Mouse (Mus musculus) intestine, embryonic 16.5 days (tissue): ENCODE data around the gene Gdi1. TPM values are rescaled to one million over a fixed set of nuclear protein-coding genes. Genes with fewer than 3 reads are reported as not detected.

Experiments
- microRNA-seq: library from miRNA; unstranded; fragments of <30 nt; microRNA quantifications from one replicate; pipeline ENCODE4, GENCODE M21; 2016
- polyA plus RNA-seq: library from polyadenylated mRNA; unstranded; fragments of >200 nt; fragmentation: Nextera tagmentation; extraction: Ambion mirVana; gene quantifications from 2 replicates; pipeline ENCODE4 v1.2.1, GENCODE M21; 2015

The Gdi1 gene
- polyA plus RNA-seq, 1 experiment from 2014 or later: 172 TPM

Small RNA genes lying within 50 kb of the gene (microRNA-seq; reads per million reads assigned to microRNA genes)
- 1.6 reads per million for gene Mir7091
- 1.1 reads per million for gene Mir7092

Other genes starting within 250 kb of the Gdi1 start
- not detected in 2 replicates for gene Opn1mw, start 177.5 kb upstream of the Gdi1 start, polyA plus RNA-seq
- gene Mecp2, start 169.6 kb upstream of the Gdi1 start, polyA plus RNA-seq: 10.0 and 10.1 TPM in 2 replicates
- not detected in 2 replicates for gene Tex28, start 137.2 kb upstream of the Gdi1 start, polyA plus RNA-seq
- gene Tktl1, start 127.7 kb upstream of the Gdi1 start, polyA plus RNA-seq: 0.05 TPM in 1 of 2 replicates, not detected in the other
- gene Flna, start 55.2 kb upstream of the Gdi1 start, polyA plus RNA-seq: 240 and 269 TPM in 2 replicates
- gene Emd, start 50.3 kb upstream of the Gdi1 start, polyA plus RNA-seq: 18.3 and 22.5 TPM in 2 replicates
- 822 and 863 TPM in 2 replicates for gene Rpl10, start 34.2 kb upstream of the Gdi1 start, polyA plus RNA-seq
- gene Taz, start 23.1 kb upstream of the Gdi1 start, polyA plus RNA-seq: 85.3 and 91.1 TPM in 2 replicates
- 12.4 and 14.5 TPM in 2 replicates for gene Dnase1l1, start 22.7 kb upstream of the Gdi1 start, polyA plus RNA-seq
- gene Atp6ap1, start 7.9 kb upstream of the Gdi1 start, polyA plus RNA-seq: 142 and 144 TPM in 2 replicates
- 67.5 and 69.8 TPM in 2 replicates for gene Fam50a, start 8.0 kb downstream of the Gdi1 start, polyA plus RNA-seq
- gene Plxna3, start 24.1 kb downstream of the Gdi1 start, polyA plus RNA-seq: 5.8 and 6.2 TPM in 2 replicates
- gene Lage3, start 48.6 kb downstream of the Gdi1 start, polyA plus RNA-seq: 81.3 and 84.4 TPM in 2 replicates
- 65.4 and 67.7 TPM in 2 replicates for gene Ubl4a, start 68.2 kb downstream of the Gdi1 start, polyA plus RNA-seq
- 16.9 and 17.6 TPM in 2 replicates for gene Slc10a3, start 68.4 kb downstream of the Gdi1 start, polyA plus RNA-seq
- 30.6 and 34.6 TPM in 2 replicates for gene Fam3a, start 88.3 kb downstream of the Gdi1 start, polyA plus RNA-seq
- 20.8 and 21.6 TPM in 2 replicates for gene Ikbkg, start 88.3 kb downstream of the Gdi1 start, polyA plus RNA-seq
- gene G6pdx, start 124.2 kb downstream of the Gdi1 start, polyA plus RNA-seq: 41.3 and 46.1 TPM in 2 replicates
- not detected in 2 replicates for gene Gm6880, start 176.4 kb downstream of the Gdi1 start, polyA plus RNA-seq